14 mouse cellular contexts compared by ENCODE assay signal in genomic region chr11:42927156-42927555, GRCm38 (mm10).
DNase-seq lines count a peak whose midpoint lies in the region; ATAC-seq and TF ChIP-seq lines count a peak whose summit lies in the region.
"Had no signal": no experiment of that assay in that cellular context is flagged by ENCODE, and none has a peak within 500 bp of the region (broad histone marks: within the 10 kb centered on the region; RNA-seq: fewer than 3 reads in every experiment).

No protein-coding gene starts in this region.

- no peak overlapping the region for H3K4me3 ChIP-seq in hindbrain, embryonic 14.5 days (replicated peaks; ENCODE audit: low read length)
- no peak overlapping the region for H3K4me3 ChIP-seq in hindbrain, embryonic 12.5 days
- no peak overlapping the region for H3K4me3 ChIP-seq in forebrain, postnatal 0 days (ENCODE audit: low read depth, low read length)
- H3K4me3 ChIP-seq: erythroblast, embryonic 14.5 days; heart, embryonic 13.5 days had no signal

- H3K9ac ChIP-seq in hindbrain, embryonic 14.5 days: no peak overlapping the region
- H3K9ac ChIP-seq in hindbrain, embryonic 12.5 days: no peak overlapping the region
- no peak overlapping the region for H3K9ac ChIP-seq in forebrain, postnatal 0 days
- H3K9ac ChIP-seq: heart, embryonic 13.5 days had no signal

- no peaks in the 10 kb centered on the region for H3K9me3 ChIP-seq in hindbrain, embryonic 14.5 days (ENCODE audit: control insufficient read depth, low read length)
- no peaks in the 10 kb centered on the region for H3K9me3 ChIP-seq in hindbrain, embryonic 12.5 days (replicated peaks)
- H3K9me3 ChIP-seq in forebrain, postnatal 0 days (ENCODE audit: low read length): no peaks in the 10 kb centered on the region
- H3K9me3 ChIP-seq: heart, embryonic 13.5 days had no signal

- H3K27ac ChIP-seq in hindbrain, embryonic 14.5 days: no peak overlapping the region
- H3K27ac ChIP-seq in hindbrain, embryonic 12.5 days: no peak overlapping the region
- H3K27ac ChIP-seq in forebrain, postnatal 0 days (ENCODE audit: low read depth, low read length): no peak overlapping the region
- H3K27ac ChIP-seq: heart, embryonic 13.5 days had no signal

- peak; percentile 27 for DNase-seq in hindbrain, embryonic 14.5 days (ENCODE audit: low spot score)
- DNase-seq in forebrain, postnatal 0 days: peak; percentile 78
- DNase-seq in layer of hippocampus, postnatal 36 days: peak; percentile 52 to 54
- DNase-seq in right cerebral cortex, postnatal 36 days (ENCODE audit: low spot score in 2 of 2): peak; percentile 72 to 81
- DNase-seq in adrenal gland, postnatal 25 days: no peak
- no peak for DNase-seq in heart, adult 18-20 months
- DNase-seq: B cell, adult 2 months had no signal

- H3K4me1 ChIP-seq in hindbrain, embryonic 14.5 days (replicated peaks; ENCODE audit: control insufficient read depth, insufficient read depth, low read length): no peaks in the 10 kb centered on the region
- H3K4me1 ChIP-seq in hindbrain, embryonic 12.5 days: no peaks in the 10 kb centered on the region
- no peaks in the 10 kb centered on the region for H3K4me1 ChIP-seq in forebrain, postnatal 0 days (ENCODE audit: insufficient read depth)
- H3K4me1 ChIP-seq: heart, embryonic 13.5 days had no signal

- no peak for ATAC-seq in hindbrain, embryonic 14.5 days (ENCODE audit: low FRiP score)
- ATAC-seq in hindbrain, embryonic 12.5 days (ENCODE audit: low FRiP score): no peak
- peak; percentile 75 for ATAC-seq in forebrain, postnatal 0 days
- ATAC-seq in granulocyte monocyte progenitor cell, adult 5-6 weeks (replicated peaks; ENCODE audit: poor library complexity, severe bottlenecking): no peak
- ATAC-seq: intestine, postnatal 0 days had no signal

- H3K36me3 ChIP-seq in hindbrain, embryonic 14.5 days (replicated peaks; ENCODE audit: control insufficient read depth, insufficient read depth): no peaks in the 10 kb centered on the region
- H3K36me3 ChIP-seq in hindbrain, embryonic 12.5 days: no peaks in the 10 kb centered on the region
- H3K36me3 ChIP-seq in forebrain, postnatal 0 days (ENCODE audit: insufficient read depth): no peaks in the 10 kb centered on the region
- H3K36me3 ChIP-seq: heart, embryonic 13.5 days had no signal

- no peak overlapping the region for H3K4me2 ChIP-seq in hindbrain, embryonic 14.5 days (replicated peaks)
- H3K4me2 ChIP-seq in hindbrain, embryonic 12.5 days (replicated peaks): no peak overlapping the region
- H3K4me2 ChIP-seq in forebrain, postnatal 0 days (ENCODE audit: low read depth): no peak overlapping the region
- H3K4me2 ChIP-seq: heart, embryonic 13.5 days; liver, embryonic 11.5 days; midbrain, embryonic 11.5 days had no signal

- TF ChIP-seq CTCF in forebrain, postnatal 0 days (IDR thresholded peaks at IDR 0.05; ENCODE audit: low read depth): no peak

- H3K27me3 ChIP-seq in hindbrain, embryonic 14.5 days (ENCODE audit: control insufficient read depth, insufficient read depth, low read length): no peaks in the 10 kb centered on the region
- no peaks in the 10 kb centered on the region for H3K27me3 ChIP-seq in hindbrain, embryonic 12.5 days
- H3K27me3 ChIP-seq in forebrain, postnatal 0 days (ENCODE audit: insufficient read depth, low read length): no peaks in the 10 kb centered on the region
- H3K27me3 ChIP-seq: heart, embryonic 13.5 days had no signal

- 80% methylated on average over 5 of the region's 5 CpGs for WGBS in hindbrain, embryonic 14.5 days
- WGBS in hindbrain, embryonic 12.5 days: 89% methylated on average over 5 of the region's 5 CpGs
- 53% methylated on average over 5 of the region's 5 CpGs for WGBS in forebrain, postnatal 0 days

Comparison
In these comparisons a context has a peak if more than half of its experiments do, and no peak if none do; other contexts are left out.
1. DNase-seq: peak in hindbrain, embryonic 14.5 days (single experiment), forebrain, postnatal 0 days (single experiment), layer of hippocampus, postnatal 36 days (2 of 2) and right cerebral cortex, postnatal 36 days (2 of 2); none in adrenal gland, postnatal 25 days (single experiment) and heart, adult 18-20 months (0 of 2).